Mouse (Mus musculus) small intestine, adult 2 months (tissue): Measurements from ENCODE around the gene Stxbp6.

Source experiments
- CTCF ChIP-seq: fragments of 200-500 bp; IDR thresholded peaks from 2 replicates; pipeline ENCODE4 v1.5.1; 2012; ENCODE audit warnings: low read depth, mild to moderate bottlenecking, control low read depth, inconsistent platforms, low read length, moderate library complexity, mixed read lengths; ENCODE audit not compliant: insufficient replicate concordance, insufficient read length; ENCODE audit errors: extremely low read depth
- POLR2A ChIP-seq: fragments of 200-500 bp; IDR thresholded peaks from 2 replicates; pipeline ENCODE4 v1.6.1; 2012; ENCODE audit warnings: low read depth, mild to moderate bottlenecking, control low read depth, inconsistent platforms, low read length, moderate library complexity

GRCm38 (mm10) chr12:45049894-45050293 lies 24.6 kb downstream of the Stxbp6 start:
- TF ChIP-seq CTCF (no peak), POLR2A (no peak)
